Mouse (Mus musculus): ENCODE data around the gene Slc39a11.

- TF ChIP-seq POLR2A (IDR thresholded peaks at IDR 0.05; ENCODE audit: borderline replicate concordance, control insufficient read depth, low read depth, low read length) (no peak), CTCF (IDR thresholded peaks at IDR 0.05; ENCODE audit: control insufficient read depth, insufficient read depth, low read length) (no peak)
Observed at GRCm38 (mm10) chr11:113552539-113552938, 97.3 kb downstream of the Slc39a11 start.
